Mouse (Mus musculus) mouse trophoblast stem cell (cell line): ENCODE results near the gene Xpr1.

Source experiments
- in situ Hi-C, 2 experiments: fragments of 300-500 bp; cut with MseI, MboI; formaldehyde crosslinking; loops; 2 replicates in 1 of 2; 3 replicates in 1 of 2; pipeline ENCODE4 v1.15.1; 2025

Xpr1 gene

GRCm38 (mm10) chr1:155416701-155417677 is at the start of gene Xpr1:
Xpr1 (minus strand) TSS chr1:155417415.
- in situ Hi-C loops, result no loop called here

- in situ Hi-C loops, result no loop called here
These were observed 46.2 kb upstream of the Xpr1 start for GRCm38 (mm10) chr1:155463442-155463841.

- in situ Hi-C loops, result no loop called here
These were observed 45.4 kb upstream of the Xpr1 start for GRCm38 (mm10) chr1:155462582-155462981.

GRCm38 (mm10) chr1:155457532-155457931 is 40.3 kb upstream of the Xpr1 start:
- in situ Hi-C loops, result no loop called here

- in situ Hi-C loops, result no loop called here
These were observed 36.0 kb upstream of the Xpr1 start for GRCm38 (mm10) chr1:155453180-155453579.

GRCm38 (mm10) chr1:155448932-155449331 is 31.7 kb upstream of the Xpr1 start:
- in situ Hi-C loops, result no loop called here

- in situ Hi-C loops, result no loop called here
These were observed 30.1 kb upstream of the Xpr1 start for GRCm38 (mm10) chr1:155447277-155447676.

GRCm38 (mm10) chr1:155443115-155443514 is 25.9 kb upstream of the Xpr1 start:
- in situ Hi-C loops, result no loop called here

- in situ Hi-C loops, result no loop called here
These were observed 25.3 kb upstream of the Xpr1 start for GRCm38 (mm10) chr1:155442521-155443001.

GRCm38 (mm10) chr1:155439551-155439950 is 22.3 kb upstream of the Xpr1 start:
- in situ Hi-C loops, result no loop called here

GRCm38 (mm10) chr1:155438525-155438924 is 21.3 kb upstream of the Xpr1 start:
- in situ Hi-C loops, result no loop called here

- in situ Hi-C loops, result no loop called here
These were observed 12.1 kb upstream of the Xpr1 start for GRCm38 (mm10) chr1:155429304-155429703.

- in situ Hi-C loops, result no loop called here
These were observed 10.1 kb upstream of the Xpr1 start for GRCm38 (mm10) chr1:155427126-155427865.

- in situ Hi-C loops, result no loop called here
These were observed 8.6 kb upstream of the Xpr1 start for GRCm38 (mm10) chr1:155425743-155426315.

GRCm38 (mm10) chr1:155425285-155425684 is 8.1 kb upstream of the Xpr1 start:
- in situ Hi-C loops, result no loop called here

GRCm38 (mm10) chr1:155423801-155424200 is 6.6 kb upstream of the Xpr1 start:
- in situ Hi-C loops, result no loop called here

- in situ Hi-C loops, result no loop called here
These were observed 4.8 kb upstream of the Xpr1 start for GRCm38 (mm10) chr1:155422022-155422421.

GRCm38 (mm10) chr1:155416147-155416700 is 991 bp downstream of the Xpr1 start:
- in situ Hi-C loops, result no loop called here

- in situ Hi-C loops, result no loop called here
These were observed 1.8 kb downstream of the Xpr1 start for GRCm38 (mm10) chr1:155415421-155415820.

GRCm38 (mm10) chr1:155412705-155413104 is 4.5 kb downstream of the Xpr1 start:
- in situ Hi-C loops, result no loop called here

GRCm38 (mm10) chr1:155408577-155408966 is 8.6 kb downstream of the Xpr1 start:
- in situ Hi-C loops, result no loop called here
